Mouse (Mus musculus) urinary bladder, postnatal 14 days (tissue): ENCODE measurements around the gene Abcg1.

Experiments used
- DNase-seq: peaks from one replicate; pipeline ENCODE4 v3.0.0; 2021; ENCODE audit warnings: low spot score

Abcg1 gene

DNA sequence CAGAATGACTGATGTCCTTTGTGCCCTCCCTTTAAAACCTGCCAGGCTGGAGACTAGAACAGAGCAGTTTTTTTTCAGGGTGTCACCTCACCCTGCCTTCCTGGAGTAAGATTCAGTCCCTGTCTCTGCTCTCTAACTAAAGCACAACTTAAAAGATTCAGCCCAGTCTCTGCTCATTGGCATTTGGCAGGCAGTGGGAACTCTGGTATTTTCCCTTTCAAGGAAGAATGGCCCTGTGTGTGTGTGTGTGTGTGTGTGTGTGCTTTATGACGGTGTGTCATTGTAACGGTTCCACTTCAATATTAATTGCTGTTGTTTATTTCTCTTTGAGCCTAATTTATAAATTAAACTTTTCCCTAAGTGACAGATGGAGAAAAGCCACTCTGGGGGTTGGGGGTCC, 14.7 kb upstream of the Abcg1 start:
- no peak for DNase-seq

DNA sequence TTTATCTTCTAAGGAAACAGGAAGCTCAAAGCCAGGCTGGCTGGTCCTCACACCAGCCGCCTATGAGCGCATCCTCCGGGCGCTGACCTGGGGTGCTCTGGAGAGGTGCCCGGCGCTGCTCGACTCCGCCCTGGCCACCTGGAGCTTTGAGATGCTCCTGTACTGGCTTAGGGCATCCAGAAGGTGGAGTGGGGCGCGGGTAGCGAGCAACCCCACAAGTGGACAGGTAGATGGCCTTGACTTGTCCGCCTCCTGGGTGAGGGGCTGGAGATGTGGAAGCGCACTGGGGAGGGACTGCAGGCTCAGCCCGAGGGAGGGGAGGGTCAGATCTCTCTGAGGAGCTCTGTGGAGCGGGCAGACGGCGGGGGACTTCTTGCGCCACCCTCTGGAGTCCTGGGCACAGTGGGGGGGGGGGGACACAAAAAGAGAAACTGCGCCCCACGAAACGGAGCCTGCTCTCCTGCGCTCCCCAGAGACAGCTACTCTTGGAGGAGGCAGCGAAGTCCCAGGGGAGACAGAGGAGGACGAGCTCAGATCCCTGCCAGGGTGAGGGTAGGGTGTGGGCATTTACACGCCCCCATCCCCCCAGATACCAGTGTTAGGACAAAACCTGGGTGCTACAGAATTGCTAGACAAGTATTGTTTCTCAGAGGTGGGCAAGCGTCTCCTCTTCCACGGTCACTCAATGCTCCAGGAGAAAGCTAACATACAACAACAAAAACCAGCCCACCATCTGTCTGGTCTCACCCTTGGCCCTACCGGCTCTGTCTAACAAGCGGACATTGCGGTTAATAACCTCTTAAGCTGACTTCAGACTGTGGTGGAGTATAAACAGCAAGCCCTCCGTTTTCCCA, 643 bp downstream of the Abcg1 start:
- no peak for DNase-seq

- peak; percentile 53 for DNase-seq
These were observed 1.2 kb downstream of the Abcg1 start for GRCm38 (mm10) chr17:31058745-31059085.

DNA sequence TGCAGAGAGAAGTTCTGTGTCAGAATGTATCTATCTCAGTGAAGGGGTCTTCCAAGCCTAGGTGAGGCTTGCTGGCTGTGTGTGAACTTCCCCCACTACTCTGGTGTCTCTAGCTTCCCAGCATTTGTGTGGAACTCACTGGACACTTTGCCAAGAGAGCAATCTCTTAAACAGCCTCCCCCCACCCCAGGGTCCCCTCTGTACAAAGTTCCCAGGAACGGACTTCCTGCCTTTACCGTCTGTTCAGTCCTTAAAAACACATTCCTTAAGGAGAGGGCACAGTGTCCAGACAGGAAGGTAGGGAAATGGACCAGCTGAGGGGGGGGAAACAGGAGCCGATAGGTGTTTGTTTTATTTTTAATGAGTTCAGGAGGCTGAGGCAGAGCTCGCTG, 2.7 kb downstream of the Abcg1 start:
- no peak for DNase-seq

DNA sequence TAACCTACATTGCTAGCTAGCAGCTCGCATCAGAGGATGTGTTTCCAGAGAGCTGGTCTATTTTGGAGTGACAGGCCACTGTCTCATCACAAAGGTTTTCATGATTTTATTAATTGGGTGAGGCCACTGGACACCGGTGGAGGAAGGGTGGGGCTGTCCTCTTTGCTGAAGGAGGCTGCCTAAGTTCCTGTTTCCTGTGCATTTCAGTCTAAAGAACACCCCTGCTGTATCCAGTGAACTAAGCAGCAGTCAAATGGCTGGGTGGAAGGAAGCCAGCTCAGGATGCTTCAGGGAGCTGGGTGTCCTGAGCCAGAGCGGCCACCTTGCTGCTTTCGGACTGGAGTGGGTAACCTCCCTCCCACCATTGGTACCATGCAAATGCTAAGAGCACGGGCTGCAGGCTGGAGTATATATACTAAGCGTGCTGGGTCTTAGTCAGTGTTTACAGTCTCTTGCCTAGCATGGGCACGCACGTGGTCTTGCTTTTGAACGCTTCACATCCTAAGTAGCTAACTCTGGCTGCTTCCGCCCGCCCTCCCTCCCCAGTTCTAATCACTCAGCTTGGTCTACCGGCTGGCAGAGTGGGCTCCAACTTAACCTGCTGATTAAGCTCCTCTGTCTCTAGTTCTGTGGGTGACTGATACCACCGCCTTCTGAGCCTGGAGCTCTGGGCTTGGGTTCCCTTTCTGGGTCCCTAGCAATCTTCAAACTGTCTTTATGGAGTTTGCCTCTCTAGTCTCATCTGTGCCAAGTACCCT, 3.3 kb downstream of the Abcg1 start:
- DNase-seq: no peak

GRCm38 (mm10) chr17:31061346-31062095, 4.0 kb downstream of the Abcg1 start:
- DNase-seq: no peak

- DNase-seq: no peak
These were observed 8.6 kb downstream of the Abcg1 start for GRCm38 (mm10) chr17:31066058-31066457.

DNA sequence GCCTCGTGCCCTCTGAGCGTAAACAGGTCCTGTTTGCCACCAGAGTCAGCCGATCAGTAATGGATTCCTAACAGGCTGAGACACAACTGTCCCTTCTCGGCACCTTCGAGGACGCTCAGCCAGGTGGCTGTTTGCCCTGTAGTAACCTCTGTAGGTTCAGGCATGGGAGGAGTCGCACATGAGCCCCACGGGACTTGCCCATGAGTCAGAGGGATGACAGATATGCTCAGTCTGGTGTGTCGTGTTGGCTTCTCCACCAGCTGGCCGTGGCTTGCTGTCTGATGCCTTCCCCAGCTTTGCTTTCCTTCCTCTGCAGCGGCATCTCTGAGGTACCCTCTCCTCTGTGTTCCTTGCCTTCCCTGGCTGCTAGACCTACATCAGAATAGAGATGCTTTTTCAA, 9.6 kb downstream of the Abcg1 start:
- peak; percentile 46 for DNase-seq

GRCm38 (mm10) chr17:31069121-31069520, 11.6 kb downstream of the Abcg1 start:
- DNase-seq: no peak

DNA sequence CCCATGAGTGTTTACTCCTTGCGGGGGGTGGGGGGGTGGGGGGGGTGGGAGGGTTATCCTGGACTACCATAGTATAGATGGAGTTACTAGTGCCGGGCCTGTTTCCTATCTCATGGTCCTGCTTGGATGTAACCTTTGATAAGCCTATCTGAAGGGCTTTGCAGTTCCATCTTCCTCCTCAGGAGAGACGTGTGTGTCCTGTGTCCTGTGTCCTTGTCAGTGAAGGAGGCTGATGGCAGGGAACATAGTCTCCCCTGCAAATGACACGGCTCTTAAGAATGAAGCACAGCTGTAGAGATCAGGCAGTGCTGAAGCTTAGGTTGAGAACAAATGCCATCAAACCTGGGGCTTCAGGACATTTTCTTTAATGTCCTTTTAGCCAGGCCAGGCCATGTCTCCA, 12.4 kb downstream of the Abcg1 start:
- DNase-seq: no peak

- DNase-seq: no peak
These were observed 13.1 kb downstream of the Abcg1 start for GRCm38 (mm10) chr17:31070403-31071185.

DNA sequence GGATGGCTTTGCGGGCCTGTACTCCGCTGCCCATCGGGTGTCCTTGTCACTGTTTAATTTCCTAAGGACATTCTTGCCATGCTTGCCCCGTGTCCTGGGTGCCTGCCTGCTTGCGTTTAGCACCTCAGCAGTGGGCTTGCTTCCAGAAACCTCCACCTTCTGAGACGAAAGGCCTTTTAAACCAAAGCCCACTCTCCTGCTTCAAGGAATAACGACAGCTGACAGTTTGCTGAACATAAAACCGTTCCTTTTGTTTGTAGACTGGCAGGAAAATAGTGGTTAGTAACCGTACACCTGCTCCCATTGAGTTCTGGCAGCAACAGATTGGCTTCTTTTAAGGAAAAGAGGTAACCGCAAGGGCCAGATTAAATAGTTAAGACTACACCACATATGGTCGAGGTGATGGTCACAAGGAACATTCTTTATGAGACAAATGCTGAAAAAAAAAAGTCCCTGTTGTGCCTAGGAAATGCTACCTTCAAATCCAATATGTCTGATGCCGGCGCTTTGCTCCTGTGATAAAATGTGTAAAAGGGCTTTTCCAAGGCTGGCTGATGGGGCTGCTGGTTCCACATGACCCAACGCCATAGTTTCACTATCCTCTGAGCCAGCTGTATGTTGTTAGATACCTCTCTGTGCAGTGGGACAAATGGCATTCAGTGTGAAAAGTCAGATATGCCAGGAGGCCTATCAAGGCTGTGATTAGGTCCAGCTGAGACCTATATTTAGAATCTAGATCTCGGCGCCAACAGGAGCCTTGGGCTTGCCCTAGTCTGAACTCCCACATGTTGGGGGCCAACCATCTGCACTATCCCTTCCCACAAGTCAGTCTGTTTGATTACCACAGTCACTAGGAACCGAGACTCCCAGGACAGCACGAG, 14.2 kb downstream of the Abcg1 start:
- DNase-seq: no peak

DNA sequence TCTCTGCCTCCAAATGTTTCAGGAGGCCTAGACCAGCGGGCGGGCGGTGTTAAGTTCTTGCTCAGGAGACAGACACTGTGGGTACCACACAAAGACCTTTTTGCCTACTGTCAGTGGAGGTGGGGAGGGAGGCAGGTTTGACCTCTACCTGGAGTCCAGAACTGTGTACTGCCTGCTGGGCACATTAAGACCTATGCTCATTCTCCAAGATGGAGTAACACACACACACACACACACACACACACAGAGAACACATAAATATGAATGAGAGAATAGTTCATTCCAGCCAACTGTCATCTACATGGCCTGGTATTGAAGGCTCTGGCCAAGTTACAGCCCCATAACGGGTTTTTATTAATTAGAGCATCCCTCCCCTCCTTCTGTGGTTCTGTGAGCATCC, 15.4 kb downstream of the Abcg1 start:
- no peak for DNase-seq

DNA sequence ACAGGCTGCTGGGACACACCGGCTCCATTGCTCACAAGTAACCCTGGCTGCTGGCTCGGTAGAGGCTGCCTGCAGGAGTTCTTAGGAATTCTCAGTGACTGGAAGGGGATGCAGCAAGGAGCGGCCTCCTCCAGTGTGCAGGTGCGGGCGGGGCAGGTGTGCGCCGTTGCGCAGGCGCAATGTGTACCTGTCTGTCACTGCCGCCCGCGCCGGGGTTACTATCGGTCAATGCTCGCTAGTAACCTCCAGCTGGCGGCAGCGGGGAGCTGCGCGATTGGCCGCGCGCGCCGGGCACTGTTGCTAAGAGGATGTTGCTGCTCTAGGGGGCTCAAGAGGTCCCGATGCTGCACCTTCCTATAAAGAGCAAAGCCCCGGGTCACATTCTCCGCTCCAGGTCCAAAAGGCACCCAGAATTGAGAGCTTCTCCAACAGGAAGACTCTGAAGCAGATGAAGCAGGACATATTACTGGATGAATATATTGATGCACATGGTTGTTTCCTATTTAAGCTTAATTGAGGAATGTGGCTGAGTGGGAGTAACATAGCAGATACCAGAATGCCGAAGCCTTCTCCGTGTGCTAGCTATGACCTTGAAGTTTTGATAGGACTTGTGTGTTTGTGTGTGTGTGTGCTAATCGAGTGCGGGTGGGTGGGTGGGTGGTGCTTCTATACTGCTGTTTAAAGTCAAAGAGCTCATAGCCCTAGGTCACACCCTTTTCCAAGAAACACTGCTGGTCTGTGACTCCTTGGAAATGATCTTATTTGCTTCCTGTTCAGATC, 16.0 kb downstream of the Abcg1 start:
- peak; percentile 83 for DNase-seq

GRCm38 (mm10) chr17:31074053-31074590, 16.6 kb downstream of the Abcg1 start:
- peak; percentile 57 for DNase-seq

DNA sequence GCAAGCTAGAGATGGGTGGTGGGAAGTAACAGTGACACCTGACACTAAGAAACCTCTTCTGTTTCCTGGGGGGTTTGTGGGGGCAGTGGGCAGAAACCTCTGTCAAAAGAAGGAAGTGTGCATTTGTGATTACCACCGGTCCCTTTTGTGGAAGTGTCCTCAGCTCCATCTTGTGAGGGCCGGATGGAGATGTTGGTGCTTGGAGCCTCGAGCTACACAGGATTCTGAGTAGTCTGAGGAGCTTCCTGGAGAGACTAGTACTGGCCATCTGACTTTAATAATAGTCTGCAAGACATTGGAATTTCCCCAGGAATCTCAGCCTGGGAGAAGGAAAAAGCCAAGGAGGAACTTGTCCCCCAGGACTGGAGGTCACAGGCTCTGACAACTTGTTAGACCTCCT, 17.2 kb downstream of the Abcg1 start:
- DNase-seq: no peak

DNA sequence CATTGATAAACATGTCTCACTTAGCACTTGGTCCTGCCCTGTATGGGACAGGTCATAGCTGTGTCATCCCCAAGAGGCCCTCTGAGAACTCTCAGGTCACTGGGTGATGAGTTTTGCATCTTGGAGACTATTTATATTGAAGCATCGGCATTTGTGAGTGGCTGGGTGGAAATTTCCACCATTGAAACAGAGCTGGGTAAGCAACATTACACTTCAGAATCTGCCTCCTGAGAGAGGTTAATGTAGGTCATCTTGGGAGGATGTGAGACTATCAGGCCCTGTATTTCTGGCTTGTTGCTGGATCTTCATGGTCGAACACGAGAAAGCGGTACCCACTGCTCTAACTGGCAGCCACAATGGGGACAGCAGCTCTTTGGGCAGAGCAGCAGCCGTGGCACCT, 18.0 kb downstream of the Abcg1 start:
- no peak for DNase-seq

GRCm38 (mm10) chr17:31077561-31077960, 20.1 kb downstream of the Abcg1 start:
- DNase-seq: peak; percentile 23

DNA sequence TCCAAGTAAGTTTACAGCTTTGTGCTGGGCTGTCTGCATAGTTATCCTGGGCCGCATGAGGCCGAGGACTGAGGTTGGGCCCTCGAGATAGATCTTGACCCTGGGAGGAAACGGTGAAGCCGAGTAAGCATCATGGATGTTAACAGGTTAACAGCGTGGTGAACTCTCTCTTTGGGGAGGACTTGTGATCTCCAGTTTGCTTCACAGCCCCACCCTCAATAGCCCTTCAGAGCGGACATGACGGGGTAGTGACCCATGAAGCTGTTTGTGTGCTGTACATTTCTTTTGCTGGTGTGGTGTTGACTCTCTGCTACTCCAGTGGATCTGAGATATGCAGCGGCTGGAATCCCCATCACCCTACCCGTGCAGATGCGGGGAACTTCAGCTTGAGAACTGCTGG, 21.1 kb downstream of the Abcg1 start:
- DNase-seq: no peak
